Mouse (Mus musculus): ENCODE measurements around the gene Slc25a44.
"Not testable (repeated sequence)": the region's sequence is repeated elsewhere in the genome, so short reads cannot be mapped to it uniquely, and the experiment has no call there.

The Slc25a44 gene

DNA sequence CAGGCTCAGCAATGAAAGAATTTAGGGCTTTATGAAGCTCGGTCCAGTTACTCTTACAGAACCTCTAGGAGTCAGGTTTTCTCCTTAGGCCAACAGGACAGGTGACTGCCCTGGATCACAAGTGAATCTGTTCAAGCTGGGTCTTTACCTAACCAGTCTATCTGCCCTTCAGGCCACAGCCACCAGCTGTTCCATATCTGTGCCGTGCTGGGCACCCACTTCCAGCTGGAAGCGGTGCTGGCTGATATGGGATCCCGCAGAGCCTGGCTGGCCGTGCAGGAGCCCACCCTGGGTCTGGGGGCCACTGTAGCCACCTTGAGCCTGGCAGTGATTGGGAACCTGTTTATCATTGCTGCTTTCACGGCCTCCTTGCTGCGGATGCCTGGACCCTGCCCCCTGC lies 57.4 kb downstream of the Slc25a44 start:
- not testable (repeated sequence) for DNase-seq (ENCODE audit: low spot score in 2 of 2)

DNA sequence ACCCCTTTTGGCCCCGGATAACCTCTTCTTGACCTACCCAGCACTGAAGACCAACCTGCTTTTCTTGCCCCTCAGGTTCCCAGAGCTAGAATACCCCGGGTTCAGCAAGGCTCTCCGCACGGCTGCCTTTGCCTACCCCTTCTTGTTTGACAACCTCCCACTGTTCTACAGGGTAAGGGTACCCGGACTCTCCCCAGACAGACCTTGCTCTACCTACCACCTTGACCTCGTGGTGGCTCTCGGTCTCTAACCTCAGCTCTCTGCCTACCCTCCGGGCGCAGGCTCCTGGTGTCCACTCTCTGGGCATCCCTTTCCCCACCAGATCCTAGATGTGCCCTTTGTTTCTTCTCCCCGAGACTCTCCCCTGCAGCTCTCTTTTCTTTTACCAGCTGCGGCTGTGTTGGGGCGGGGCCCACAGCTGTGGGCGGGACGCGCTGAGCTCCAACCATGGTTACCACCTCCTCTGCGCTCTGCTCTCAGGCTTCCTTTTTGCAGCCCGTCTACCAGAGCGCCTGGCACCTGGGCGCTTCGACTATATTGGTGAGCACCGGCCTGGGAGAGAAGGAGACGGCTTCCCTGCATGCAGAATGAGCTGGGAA lies 58.0 kb downstream of the Slc25a44 start:
- peak; percentile 35 to 74 for DNase-seq (ENCODE audit: low spot score in 2 of 2)

DNA sequence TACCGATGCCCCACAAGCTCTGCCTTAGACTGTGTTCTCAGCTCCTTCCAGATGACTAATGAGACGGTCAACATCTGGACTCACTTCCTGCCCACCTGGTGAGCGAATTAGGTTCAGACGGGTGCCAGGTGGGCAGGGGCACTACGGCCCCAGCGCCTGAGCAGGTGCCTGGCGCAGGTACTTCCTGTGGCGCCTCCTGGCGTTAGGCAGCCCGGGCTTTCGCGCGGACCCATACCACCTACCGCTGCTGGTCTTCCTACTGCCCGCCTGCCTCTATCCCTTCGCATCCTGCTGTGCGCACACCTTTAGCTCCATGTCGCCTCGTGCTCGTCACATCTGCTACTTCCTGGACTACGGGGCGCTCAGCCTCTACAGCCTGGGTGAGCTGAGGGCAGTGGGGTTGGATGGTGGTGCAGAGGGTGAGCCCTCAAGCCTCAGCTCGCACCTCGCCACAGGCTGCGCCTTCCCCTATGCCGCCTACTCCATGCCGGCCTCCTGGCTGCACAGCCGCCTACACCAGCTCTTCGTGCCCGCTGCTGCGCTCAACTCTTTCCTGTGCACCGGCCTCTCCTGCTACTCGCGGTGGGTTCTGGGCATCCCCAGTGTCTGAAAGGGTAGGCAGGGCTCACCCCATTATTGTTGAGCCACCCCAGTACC lies 59.1 kb downstream of the Slc25a44 start:
- DNase-seq (ENCODE audit: low spot score in 2 of 2) = no peak

DNA sequence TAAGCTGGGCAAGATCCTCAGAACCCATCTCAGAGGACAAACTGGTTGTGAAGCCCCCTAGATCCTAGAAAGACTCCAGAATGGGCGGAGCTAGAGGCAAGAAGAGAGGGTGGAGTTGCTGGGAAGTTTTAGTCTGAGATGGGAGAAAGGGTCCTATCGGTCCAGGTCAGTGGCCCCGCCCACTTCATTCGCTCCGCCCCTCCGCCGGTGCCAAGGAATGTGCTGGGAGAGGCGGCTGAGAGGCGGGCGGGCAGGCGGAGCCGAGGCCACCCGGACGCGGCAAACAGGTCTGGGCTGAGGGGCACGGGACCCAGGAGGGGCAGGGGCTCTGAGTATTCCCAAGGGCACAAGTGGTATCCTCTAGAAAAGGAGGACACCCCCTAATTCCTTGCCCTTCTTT lies 60.6 kb downstream of the Slc25a44 start, which contains the start of gene Paqr6:
TSS of gene Paqr6 (plus strand) at position 248 of the 400 bp plus-strand sequence.
- DNase-seq (ENCODE audit: low spot score in 2 of 2) = peak; percentile 81 to 88

DNA sequence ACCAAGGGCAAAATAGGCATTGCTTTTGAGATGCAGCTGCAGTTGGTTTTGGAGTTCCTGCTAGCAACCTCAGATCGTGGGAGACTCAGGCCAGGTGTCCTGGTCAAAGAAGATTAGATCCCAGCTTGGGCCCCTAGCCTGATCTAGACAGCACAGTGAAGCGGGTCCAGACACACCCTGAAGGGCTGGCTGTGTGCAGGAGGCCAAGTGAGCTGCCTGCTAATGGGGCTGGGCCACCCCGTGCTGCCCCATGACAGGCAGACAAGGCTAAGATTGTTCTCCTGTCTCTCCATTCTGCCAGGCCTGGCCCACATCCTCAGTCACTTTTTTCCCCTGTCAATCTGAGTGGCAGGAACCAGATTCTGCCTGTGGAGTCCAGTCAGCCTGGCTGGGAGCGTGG lies 61.2 kb downstream of the Slc25a44 start:
- peak; percentile 35 to 62 for DNase-seq (ENCODE audit: low spot score in 2 of 2)

DNA sequence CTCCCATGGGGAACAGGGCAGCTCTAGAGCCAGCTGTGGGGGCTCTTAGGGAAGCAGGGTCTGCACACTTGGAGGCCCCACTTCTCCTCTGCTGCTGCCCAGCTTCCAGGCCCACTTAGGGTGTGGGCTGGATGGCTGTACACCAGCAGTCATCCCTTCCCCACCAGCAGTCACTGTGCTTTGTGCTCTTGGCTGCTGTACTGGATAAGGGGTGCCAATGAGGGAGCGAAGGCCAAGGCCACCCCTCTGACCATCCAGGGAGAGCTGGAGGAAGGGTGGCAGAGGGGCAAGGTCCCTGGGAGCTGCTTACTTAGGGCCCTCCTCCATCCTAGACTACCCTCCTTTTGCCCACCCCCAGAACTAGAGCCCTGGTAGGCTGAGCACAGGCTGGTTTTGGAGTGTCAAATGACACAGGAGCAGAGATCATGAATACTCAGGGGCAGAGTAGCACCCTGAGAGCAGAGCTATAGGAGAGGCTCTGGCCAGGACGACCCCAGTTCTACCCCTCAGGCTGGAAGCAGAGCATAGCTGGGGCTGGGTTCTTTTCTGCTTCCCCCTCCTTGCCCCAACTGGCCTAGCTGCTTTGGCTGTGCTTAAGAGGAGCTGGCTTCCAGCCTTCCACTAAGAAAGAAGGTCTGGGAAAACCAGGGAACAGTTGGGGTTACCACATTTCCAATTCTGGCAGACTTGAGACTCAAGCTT lies 63.2 kb downstream of the Slc25a44 start:
- no peak for DNase-seq (ENCODE audit: low spot score in 2 of 2)

DNA sequence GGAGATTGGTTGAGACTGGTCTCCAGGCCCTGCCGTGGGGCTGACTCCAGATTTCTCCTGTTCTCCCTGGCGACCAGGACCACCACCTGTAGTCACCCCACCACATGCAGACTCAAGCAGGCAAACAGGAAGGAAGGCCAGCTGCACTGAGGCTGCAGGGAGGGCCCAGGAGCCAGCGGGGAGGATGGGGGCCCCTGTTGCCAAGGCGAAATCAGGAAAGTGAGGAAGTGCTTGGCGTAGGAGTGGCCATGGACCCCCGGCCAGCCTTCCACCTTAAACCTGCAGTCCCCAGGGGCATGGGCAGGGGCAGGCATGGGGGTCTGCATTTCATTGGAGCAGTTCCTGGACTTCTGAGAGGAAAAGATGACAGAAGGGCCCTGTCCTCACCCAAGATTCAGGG lies 63.8 kb downstream of the Slc25a44 start:
- DNase-seq (ENCODE audit: low spot score in 2 of 2) = no peak

Measured in spleen, postnatal 10 days (tissue).